Mouse (Mus musculus) heart, embryonic 10.5 days (tissue): Measurements from ENCODE around the gene Ttn. TPM values are rescaled to one million over a fixed set of nuclear protein-coding genes. Genes with fewer than 3 reads are reported as not detected.

Experiments used
- DNase-seq: peaks from one replicate; pipeline ENCODE4 v3.0.0-alpha.2; 2017; ENCODE audit warnings: low spot score
- H3K27ac ChIP-seq: fragments of 300-500 bp; sonication (generic); 2 replicates; pipeline ENCODE4 v1.5.1; 2016; ENCODE audit warnings: mild to moderate bottlenecking
- H3K27me3 ChIP-seq: fragments of 300-500 bp; sonication (generic); 2 replicates; pipeline ENCODE4 v1.6.1; 2016; ENCODE audit warnings: mild to moderate bottlenecking; ENCODE audit not compliant: poor library complexity, insufficient read depth, severe bottlenecking
- H3K36me3 ChIP-seq: fragments of 300-500 bp; sonication (generic); 2 replicates; pipeline ENCODE4 v1.6.1; 2016; ENCODE audit warnings: mild to moderate bottlenecking, moderate library complexity
- H3K4me1 ChIP-seq: fragments of 300-500 bp; sonication (generic); 2 replicates; pipeline ENCODE4 v1.6.1; 2016; ENCODE audit warnings: mild to moderate bottlenecking
- H3K4me3 ChIP-seq: fragments of 300-500 bp; sonication (generic); 2 replicates; pipeline ENCODE4 v1.5.1; 2016; ENCODE audit warnings: mild to moderate bottlenecking, moderate library complexity
- H3K9me3 ChIP-seq: fragments of 300-500 bp; sonication (generic); 2 replicates; pipeline ENCODE4 v1.6.1; 2016; ENCODE audit warnings: mild to moderate bottlenecking, moderate library complexity
- WGBS: fragments of 180-500 bp; shearing (Covaris S2); methylation state at CpG from one replicate; pipeline ENCODE4 v1.1.7; 2016; 5-methylcytosine and 5-hydroxymethylcytosine counted together
- polyA plus RNA-seq: library from polyadenylated mRNA; unstranded; fragments of >200 nt; fragmentation: Nextera tagmentation; extraction: Ambion mirVana; gene quantifications from 2 replicates; pipeline ENCODE4 v1.2.1, GENCODE M21; 2016

Gene Ttn
- polyA plus RNA-seq, 1 experiment from 2014 or later = 356 TPM

DNA sequence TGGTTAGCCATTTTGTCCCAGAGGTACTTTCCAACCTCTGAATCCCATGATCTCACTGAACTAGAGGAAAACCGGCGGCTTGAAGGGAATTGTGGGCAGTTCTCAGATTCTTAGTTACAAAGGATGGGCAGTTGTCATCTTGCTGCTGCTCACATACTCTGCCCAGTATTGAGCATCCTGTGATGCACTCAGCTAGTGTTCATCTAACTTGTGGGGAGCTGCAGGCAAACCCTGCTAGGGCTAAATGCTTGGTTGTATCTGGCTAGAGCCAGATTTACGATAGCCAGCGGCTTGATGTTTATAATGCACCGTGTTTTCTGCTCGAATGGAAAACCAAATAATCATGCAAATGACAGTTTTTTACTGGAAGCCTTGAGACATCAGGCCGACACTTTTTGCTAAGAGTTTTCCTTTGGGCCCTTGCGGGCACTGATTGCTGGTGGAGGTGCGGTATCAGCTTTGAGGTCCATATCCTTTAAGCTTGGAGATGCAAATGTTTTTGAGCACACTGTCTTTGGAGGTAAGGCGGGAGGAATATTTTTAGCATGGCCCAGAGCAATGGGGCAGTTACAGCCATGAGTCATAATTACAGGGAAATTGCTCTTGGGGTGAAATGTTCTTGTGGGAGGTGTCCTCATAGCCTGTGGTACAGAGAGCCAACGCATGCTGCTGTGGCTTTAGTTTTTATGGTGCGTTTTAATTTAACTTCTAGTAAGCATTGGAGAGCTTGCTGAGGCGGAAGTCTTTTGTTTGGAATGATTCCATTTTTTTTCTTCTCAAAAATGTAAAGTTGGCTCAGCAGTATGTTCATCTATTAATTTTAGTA is 305.7 kb downstream of the Ttn start:
- H3K4me3 ChIP-seq = peak overlapping the region; percentile 93
- H3K27me3 ChIP-seq = no peaks in the 10 kb centered on the region
- DNase-seq = no peak
- no peak overlapping the region for H3K27ac ChIP-seq
- H3K9me3 ChIP-seq = no peaks in the 10 kb centered on the region
- peaks cover 27% of the 10 kb centered on the region for H3K4me1 ChIP-seq
- H3K36me3 ChIP-seq = peaks cover 9% of the 10 kb centered on the region; the same call in 1 of the 2 replicates
- WGBS = 75% methylated on average over 13 of the region's 13 CpGs

- 13% methylated on average over 4 of the region's 4 CpGs for WGBS
- H3K27me3 ChIP-seq = no peaks in the 10 kb centered on the region
- peaks cover 27% of the 10 kb centered on the region for H3K4me1 ChIP-seq
- DNase-seq = no peak
- H3K36me3 ChIP-seq = peaks cover 9% of the 10 kb centered on the region; the same call in 1 of the 2 replicates
- peak overlapping the region; percentile 94; the same call in 1 of the 2 replicates for H3K27ac ChIP-seq
- peak overlapping the region; percentile 93 for H3K4me3 ChIP-seq
- no peaks in the 10 kb centered on the region for H3K9me3 ChIP-seq
Measured at GRCm38 (mm10) chr2:76675949-76676348, 306.4 kb downstream of the Ttn start.

GRCm38 (mm10) chr2:76675451-76675850 is 306.9 kb downstream of the Ttn start:
- 2% methylated on average over 44 of the region's 44 CpGs for WGBS
- no peak for DNase-seq
- H3K4me3 ChIP-seq = peak overlapping the region; percentile 93

DNA sequence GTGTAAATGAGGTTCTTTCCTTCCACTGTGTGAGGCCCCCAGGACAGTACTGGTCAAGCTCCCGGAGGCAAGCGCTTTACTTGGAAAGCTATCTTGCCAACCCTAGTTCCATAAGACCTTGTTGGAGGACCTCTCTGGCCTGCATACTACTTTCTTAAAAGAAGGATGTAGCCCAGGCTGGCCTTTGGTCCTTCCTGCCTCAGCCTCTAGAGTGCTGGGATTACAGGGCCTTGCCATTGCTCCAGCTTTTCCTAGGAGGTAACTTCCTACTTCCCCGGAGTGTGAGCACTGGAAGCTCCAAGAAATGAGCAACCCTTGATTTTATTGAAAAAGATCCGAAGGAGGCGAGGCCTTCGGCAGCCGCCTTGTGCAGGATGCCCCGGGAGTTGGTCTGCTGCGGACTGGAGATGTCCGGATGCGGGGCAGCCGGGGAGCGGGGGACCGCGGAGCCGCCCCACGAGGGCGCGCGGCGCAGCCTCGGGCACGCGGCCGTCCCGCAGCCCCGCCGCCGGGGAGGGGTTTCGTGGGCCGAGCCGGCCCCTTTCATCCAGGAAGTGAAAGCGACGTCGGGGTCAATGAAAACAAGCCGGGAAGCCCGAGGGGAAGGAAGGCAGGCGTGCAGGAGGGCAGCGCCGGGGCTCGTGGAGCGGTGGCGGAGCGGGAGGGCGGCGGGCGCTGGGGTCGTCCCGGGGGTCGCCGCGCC is 307.5 kb downstream of the Ttn start, which contains the start of gene Plekha3:
TSS of gene Plekha3 (plus strand) at position 557 of the 703 bp plus-strand sequence.
- peak; percentile 89 for DNase-seq
- Histone ChIP-seq H3K9me3 (no peaks in the 10 kb centered on the region), H3K4me3 (peak within 1 kb of the TSS; percentile 93), H3K27me3 (no peaks in the 10 kb centered on the region), H3K36me3 (peaks cover 7% of the 10 kb centered on the region; the same call in 1 of the 2 replicates), H3K27ac (peak within 1 kb of the TSS; percentile 94), H3K4me1 (peaks cover 27% of the 10 kb centered on the region)
- 6% methylated on average over 47 of the region's 52 CpGs for WGBS

More at GRCm38 (mm10) chr2:76675451-76675850, 306.9 kb downstream of the Ttn start:
- Histone ChIP-seq H3K36me3 (peaks cover 7% of the 10 kb centered on the region; the same call in 1 of the 2 replicates), H3K9me3 (no peaks in the 10 kb centered on the region), H3K27ac (peak overlapping the region; percentile 94), H3K4me1 (peaks cover 27% of the 10 kb centered on the region), H3K27me3 (no peaks in the 10 kb centered on the region)

- no peak for DNase-seq
- Histone ChIP-seq H3K9me3 (no peaks in the 10 kb centered on the region), H3K4me3 (peak overlapping the region; percentile 63), H3K27ac (peak overlapping the region; percentile 88), H3K36me3 (peaks cover under 1% of the 10 kb centered on the region; the same call in 1 of the 2 replicates), H3K27me3 (no peaks in the 10 kb centered on the region), H3K4me1 (peaks cover 27% of the 10 kb centered on the region)
- WGBS = 30% methylated on average over 7 of the region's 7 CpGs
Measured at GRCm38 (mm10) chr2:76673472-76674081, 308.8 kb downstream of the Ttn start.

- no peaks in the 10 kb centered on the region for H3K27me3 ChIP-seq
- WGBS = under 1% methylated on average over 17 of the region's 17 CpGs
Measured at GRCm38 (mm10) chr2:76672966-76673392, 309.4 kb downstream of the Ttn start, which contains the start of gene Fkbp7. Fkbp7 (minus strand) TSS chr2:76673116.

DNA sequence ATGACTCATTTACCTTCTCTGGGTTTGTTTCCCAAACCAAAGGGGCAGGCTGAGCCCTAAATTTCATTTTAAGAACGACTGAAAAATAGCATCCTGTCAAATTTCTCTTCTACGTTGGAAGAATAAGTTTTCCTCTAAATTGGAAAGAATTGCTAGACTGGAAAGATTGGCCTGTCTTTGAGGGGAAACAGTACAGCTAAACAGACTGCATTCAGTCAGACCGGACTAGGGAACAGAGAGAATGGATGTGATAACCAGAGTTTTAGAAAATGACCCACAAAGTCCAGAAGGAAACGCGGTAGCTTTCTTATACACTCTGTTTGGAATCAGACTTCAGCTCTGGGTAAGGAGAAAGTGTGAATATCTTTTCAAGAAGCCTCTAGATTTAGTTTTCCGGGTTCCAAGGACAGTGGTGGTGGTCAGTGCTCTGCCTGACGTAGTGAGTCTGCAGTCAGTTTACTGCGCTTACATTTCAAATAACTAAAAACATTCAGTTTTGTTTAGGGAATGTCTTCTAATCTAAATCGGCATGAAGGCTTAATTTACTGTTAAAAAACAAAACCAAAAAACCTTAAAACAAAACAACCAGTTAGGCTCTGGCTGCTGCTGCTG is 310.1 kb downstream of the Ttn start:
- DNase-seq = no peak

More at GRCm38 (mm10) chr2:76672966-76673392, 309.4 kb downstream of the Ttn start, which contains the start of gene Fkbp7:
- peak within 1 kb of the TSS; percentile 63 for H3K4me3 ChIP-seq
- H3K36me3 ChIP-seq = no peaks in the 10 kb centered on the region
- peak within 1 kb of the TSS; percentile 88 for H3K27ac ChIP-seq
- H3K4me1 ChIP-seq = peaks cover 27% of the 10 kb centered on the region
- H3K9me3 ChIP-seq = no peaks in the 10 kb centered on the region
- peak; percentile 96 for DNase-seq

DNA sequence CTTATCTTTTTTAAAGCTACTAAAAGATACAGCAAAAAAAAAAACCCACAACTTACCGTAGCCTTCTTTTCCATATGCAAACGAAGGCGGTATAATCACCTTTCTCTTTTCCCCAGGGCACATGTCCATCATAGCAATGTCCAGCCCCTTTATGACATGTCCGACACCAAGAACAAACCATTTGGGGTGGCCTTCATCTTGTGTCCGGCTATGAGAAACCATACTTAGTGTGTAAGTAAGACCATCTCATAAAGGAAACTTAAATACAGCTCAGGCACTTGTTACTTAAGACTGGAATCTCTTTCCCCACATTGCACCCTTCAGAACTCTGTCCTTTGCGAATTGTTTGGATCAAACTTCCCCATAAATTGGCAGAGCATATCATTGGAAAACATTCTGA is 310.7 kb downstream of the Ttn start:
- Histone ChIP-seq H3K27ac (no peak overlapping the region), H3K4me3 (peak overlapping the region; percentile 63), H3K4me1 (peaks cover 23% of the 10 kb centered on the region), H3K9me3 (no peaks in the 10 kb centered on the region), H3K36me3 (no peaks in the 10 kb centered on the region), H3K27me3 (no peaks in the 10 kb centered on the region)
- no peak for DNase-seq
- WGBS = 89% methylated on average over 6 of the region's 6 CpGs

More for the DNA sequence above, 310.1 kb downstream of the Ttn start:
- Histone ChIP-seq H3K27ac (peak overlapping the region; percentile 88), H3K27me3 (no peaks in the 10 kb centered on the region), H3K36me3 (no peaks in the 10 kb centered on the region), H3K4me1 (peaks cover 27% of the 10 kb centered on the region), H3K9me3 (no peaks in the 10 kb centered on the region), H3K4me3 (peak overlapping the region; percentile 63)
- WGBS = 36% methylated on average over 9 of the region's 9 CpGs

DNA sequence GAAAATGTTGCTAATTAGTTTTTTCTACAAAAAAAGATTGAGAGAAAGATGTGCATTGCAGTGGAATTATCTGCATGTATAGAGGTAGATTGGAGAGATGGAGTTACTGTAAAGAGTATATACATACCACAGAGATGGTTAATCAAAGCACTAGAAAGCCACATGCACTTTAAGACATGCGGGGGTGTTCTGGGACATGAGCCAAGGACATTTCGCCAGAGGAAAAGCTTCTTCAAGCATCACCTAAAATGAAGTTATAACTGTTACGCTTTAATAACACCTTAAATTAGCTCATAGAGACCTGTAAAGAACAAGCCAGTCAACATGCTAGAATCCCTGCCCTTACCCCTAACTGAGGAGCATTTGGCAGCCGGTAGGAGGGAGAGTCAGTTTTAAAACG is 315.1 kb downstream of the Ttn start:
- Histone ChIP-seq H3K27me3 (no peaks in the 10 kb centered on the region), H3K4me1 (no peaks in the 10 kb centered on the region), H3K9me3 (no peaks in the 10 kb centered on the region), H3K4me3 (no peak overlapping the region), H3K36me3 (peaks cover 30% of the 10 kb centered on the region), H3K27ac (no peak overlapping the region)
- no peak for DNase-seq
- 71% methylated on average over 5 of the region's 5 CpGs for WGBS

DNA sequence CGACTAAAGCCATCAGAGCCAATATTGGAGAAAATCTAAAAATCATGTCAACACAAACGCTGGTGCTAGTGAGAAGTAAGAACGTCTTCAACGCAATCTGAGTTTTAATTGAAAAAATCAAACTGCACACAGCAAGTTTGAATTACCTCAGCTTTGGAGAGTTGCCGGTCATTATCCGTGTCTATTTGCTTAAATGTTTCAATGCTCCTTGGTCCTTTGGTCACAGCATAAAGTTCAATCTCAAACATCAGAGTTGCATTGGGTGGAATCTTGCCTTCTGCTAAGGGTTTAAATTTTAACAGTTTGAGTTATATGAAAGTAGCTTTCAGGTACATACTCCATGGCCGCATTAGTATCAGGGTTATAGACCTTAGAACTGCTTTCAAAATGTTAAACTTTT is 316.8 kb downstream of the Ttn start:
- no peak for DNase-seq
- Histone ChIP-seq H3K4me3 (no peak overlapping the region), H3K4me1 (no peaks in the 10 kb centered on the region), H3K27me3 (no peaks in the 10 kb centered on the region), H3K27ac (no peak overlapping the region), H3K9me3 (no peaks in the 10 kb centered on the region), H3K36me3 (peaks cover 37% of the 10 kb centered on the region)
- 92% methylated on average over 7 of the region's 7 CpGs for WGBS

DNA sequence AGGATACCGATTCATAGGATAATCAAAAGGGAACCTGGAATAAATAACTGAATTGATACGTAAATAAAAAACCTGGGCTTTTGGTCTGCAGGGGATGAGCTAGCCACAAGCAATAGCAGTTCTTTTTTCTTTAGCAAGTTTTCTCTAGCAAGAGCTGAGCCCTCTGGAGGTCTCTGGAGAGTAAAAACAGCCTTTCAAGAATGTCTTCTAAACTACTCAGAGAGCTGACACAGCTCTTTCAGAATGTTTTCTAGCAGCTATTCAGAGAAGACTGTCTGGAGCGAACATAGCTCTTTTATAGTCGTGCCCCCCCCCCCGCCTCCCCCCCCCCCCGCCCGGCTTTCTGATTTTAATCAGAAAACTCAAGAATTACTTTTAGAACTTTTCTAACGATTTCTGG is 322.9 kb downstream of the Ttn start:
- WGBS = 56% methylated on average over 8 of the region's 8 CpGs
- Histone ChIP-seq H3K4me3 (no peak overlapping the region), H3K27ac (no peak overlapping the region)

DNA sequence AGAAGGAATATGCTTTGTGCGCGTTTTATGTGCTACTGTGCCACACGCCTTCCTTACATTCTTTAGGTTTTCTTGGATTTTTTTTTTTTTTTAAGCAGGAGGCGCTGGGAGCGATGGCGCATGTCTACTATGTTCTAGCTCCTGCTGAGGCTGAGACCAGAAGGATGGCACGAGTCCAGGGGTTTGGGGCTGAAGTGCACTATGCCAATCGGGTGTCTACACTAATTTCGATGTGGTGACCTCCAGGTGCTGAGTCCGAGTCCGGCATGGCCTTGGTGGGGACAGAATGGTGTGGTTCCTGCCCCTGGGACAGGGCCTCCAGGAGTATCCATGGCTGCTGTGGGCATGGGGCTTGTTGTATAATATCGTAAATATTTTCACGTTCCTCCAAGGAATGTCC is 323.8 kb downstream of the Ttn start:
- H3K27me3 ChIP-seq = no peaks in the 10 kb centered on the region
- WGBS = 80% methylated on average over 13 of the region's 13 CpGs
- DNase-seq = no peak
- H3K4me1 ChIP-seq = no peaks in the 10 kb centered on the region
- H3K4me3 ChIP-seq = no peak overlapping the region
- no peaks in the 10 kb centered on the region for H3K9me3 ChIP-seq
- H3K27ac ChIP-seq = no peak overlapping the region
- peaks cover 20% of the 10 kb centered on the region for H3K36me3 ChIP-seq

More for the DNA sequence above, 322.9 kb downstream of the Ttn start:
- no peak for DNase-seq
- peaks cover 28% of the 10 kb centered on the region for H3K36me3 ChIP-seq
- H3K4me1 ChIP-seq = no peaks in the 10 kb centered on the region
- H3K27me3 ChIP-seq = no peaks in the 10 kb centered on the region
- no peaks in the 10 kb centered on the region for H3K9me3 ChIP-seq
